Mouse (Mus musculus) stomach, postnatal 0 days (tissue): ENCODE measurements at regions not wholly inside any gene's neighbourhood (a gene's known extent, or its start where the extent isn't known, plus 50 kb on each side); places are given as distances from the start of the nearest gene placed in this dataset.

Source experiments
- CTCF ChIP-seq: IDR thresholded peaks from 2 replicates; pipeline ENCODE4 v1.5.1; 2016; ENCODE audit warnings: antibody characterized with exemption, low read depth, mild to moderate bottlenecking, moderate library complexity
- EP300 ChIP-seq: optimal IDR thresholded peaks from 2 replicates; pipeline ENCODE3; 2016; ENCODE audit warnings: antibody characterized with exemption

- TF ChIP-seq CTCF (no peak), EP300 (no peak)
Measured at GRCm38 (mm10) chr2:51206332-51206731, 57.4 kb upstream of the Rnd3 start.
